Mouse (Mus musculus): Measurements from ENCODE around the gene Tor3a.

DNA sequence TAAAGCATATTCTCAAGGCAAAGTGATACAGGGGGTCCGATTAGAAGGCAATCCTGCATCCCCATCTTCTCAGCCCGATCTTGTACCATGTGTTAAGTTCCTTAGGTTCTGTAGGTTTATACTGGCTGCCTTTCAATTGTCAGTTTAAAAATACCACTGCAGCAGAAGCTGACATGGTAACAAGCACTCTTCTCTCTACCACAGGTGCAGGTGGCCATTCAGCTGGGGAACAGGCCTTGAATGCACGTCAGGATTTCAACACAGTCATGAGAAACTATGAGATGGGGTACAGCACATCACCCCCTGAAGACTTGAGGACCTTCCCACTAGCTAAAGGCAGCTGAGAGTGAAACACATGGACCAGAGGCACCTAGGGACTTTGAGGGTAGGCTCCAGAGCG is 29.3 kb upstream of the Tor3a start:
- TF ChIP-seq CTCF (IDR thresholded peaks at IDR 0.05; ENCODE audit: low read depth, low read length) (no peak), POLR2A (IDR thresholded peaks at IDR 0.05; ENCODE audit: insufficient read depth, low read length) (no peak), EP300 (IDR thresholded peaks at IDR 0.05; ENCODE audit: insufficient read depth, low read depth, low read length) (no peak)

All from ES-Bruce4 (cell line).